Mouse (Mus musculus) right cerebral cortex, postnatal 10 days (tissue): ENCODE results near the gene Thoc5.

Experiments used
- DNase-seq, 2 experiments: peaks; one replicate each; pipeline ENCODE4 v3.0.0; 2021; ENCODE audit warnings: low spot score in 2 of 2

Thoc5 gene

GRCm38 (mm10) chr11:4906231-4906630 is 11.1 kb downstream of the Thoc5 start:
- DNase-seq: no peak

DNA sequence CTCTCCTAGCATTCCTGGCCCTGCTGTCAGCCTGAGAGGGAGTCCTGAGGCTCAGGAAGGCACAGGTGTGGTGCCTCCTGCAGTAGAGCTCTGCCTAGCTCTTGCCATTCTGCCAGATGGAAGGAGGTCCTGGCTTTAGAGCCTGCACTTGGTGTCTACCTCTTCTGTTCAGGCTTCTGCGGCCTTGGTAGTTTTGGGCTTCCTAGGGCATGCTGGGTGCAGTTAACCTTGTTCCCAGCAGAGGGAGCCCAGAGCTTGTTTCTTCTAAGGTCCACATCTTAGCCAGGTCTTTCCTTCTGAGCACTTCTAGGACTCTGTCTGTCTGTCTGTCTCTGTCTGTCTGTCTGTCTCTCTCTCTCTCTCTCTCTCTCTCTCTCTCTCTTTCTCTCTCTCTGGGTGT is 20.9 kb downstream of the Thoc5 start:
- peak; percentile 60 to 77 for DNase-seq

DNA sequence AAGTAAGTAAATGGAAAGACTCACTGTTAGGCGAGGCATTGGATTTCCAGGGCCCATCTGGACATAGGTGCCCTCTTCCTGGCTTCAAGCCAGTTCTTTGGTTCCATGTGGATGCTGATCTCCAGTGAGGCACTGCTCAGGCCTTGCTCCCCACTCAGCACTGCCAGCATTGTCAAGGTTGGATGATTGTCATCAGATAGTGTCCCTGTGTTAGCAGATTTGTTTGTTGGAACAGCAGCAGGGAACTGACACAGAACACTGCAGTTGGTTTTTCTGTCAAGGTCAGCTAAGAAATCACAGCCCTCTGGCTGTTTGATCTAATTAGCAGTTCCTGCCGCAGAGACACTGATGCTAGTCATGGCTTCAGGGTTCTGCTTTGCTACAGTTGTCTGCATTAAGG is 26.2 kb downstream of the Thoc5 start:
- no peak for DNase-seq

DNA sequence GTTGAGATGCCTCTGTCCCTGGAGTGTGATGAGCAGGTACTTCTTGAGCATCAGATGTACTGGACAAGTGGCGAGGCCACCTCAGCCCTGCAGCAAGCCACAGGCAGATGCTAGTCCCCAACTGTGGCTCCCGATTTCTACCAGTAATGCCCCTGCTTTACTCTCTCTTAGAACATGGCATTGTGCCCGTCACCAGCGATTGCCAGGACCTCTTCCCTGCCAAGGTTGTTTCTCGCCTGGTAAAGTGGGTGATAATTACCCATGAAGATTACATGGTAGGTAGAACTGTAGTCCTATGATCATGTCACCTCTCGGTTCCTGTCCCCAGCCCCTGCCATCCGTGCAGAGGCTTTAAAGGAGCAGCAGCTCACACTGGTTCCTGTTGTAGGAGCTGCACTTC is 26.6 kb downstream of the Thoc5 start:
- no peak for DNase-seq

- no peak for DNase-seq
Observed at GRCm38 (mm10) chr11:4927224-4927623, 32.1 kb downstream of the Thoc5 start.

GRCm38 (mm10) chr11:4931009-4931601 is 36.0 kb downstream of the Thoc5 start:
- peak in 1 of 2 experiments; percentile 51 for DNase-seq

DNA sequence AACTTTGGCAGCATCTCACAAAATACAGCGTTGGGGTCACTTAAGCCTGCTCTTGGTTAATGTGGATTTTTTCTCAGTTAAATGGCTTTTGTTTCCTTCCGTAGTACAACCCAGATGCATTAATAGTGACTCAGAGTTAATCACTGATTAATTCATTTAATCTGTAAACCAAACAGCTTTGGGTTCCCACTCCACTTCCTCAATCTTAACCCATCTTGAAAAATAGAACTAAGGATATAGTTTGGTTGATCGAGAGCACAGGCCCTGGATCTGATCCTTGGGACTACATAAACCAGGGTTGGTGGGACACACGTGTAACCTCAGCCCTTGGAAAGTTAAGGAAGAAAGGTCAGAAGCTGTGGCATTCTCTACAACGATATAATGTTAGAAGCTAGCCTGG is 41.1 kb downstream of the Thoc5 start:
- no peak for DNase-seq

DNA sequence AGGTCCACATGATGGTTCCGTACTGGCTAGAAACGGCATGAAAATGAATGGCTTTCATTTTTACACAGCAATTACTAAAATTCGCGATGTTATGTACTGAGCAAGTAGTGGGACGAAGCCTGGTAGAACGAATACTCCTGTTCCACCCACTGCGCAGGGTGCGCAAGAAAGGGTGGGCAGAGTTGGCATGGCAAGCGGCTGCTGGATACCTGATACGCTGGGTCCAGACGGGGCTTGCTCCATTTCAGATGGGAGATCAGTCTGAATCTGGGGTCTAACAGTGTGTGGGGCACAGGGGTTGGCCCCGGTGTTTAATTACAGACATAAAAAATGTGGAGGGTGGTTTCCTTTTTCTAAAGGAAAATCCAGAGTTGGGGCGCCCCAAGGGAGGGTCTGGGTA is 51.4 kb downstream of the Thoc5 start:
- DNase-seq: peak; percentile 37 to 53

DNA sequence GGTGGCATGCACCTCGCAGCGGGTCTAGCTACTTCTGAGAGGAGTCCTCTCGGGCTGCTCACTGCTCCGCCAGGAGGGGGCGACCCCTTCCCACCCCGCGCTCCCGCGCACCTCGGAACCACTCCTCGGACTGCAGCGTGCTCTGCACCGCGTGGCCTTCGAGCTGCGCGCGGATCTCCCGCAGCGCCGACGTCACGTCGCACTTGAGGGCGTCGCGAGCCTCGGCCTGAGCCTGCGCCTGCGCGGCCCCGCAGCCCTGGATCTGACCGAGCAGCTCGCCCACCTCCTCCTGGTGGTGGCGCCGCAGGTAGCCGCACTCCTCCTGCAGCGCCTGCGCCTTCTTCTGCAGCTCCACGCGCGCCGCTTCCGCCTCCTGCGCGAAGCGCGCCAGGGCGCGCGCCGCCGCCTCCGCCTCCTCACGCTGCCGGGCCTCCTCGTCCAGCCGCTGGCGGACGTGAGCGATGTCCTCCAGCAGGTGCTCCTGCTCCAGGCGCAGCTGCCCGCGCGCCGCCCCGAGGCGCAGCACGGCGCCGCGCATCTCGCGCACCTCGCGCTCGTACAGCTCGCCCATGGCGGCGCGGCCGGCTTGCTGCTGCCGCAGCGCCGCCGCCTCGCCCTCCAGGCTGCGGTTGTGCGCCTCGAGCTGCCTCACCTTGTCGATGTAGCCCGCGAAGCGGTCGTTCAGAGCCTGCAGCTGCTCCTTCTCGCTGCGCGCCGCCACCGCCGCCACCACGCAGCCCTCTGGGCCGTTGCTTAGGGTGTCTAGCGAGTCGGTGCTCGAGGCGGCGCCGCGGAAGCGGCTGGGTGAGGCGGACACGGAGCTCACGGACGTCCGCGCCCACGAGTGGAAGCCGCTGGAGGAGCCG is 52.1 kb downstream of the Thoc5 start:
- DNase-seq: peak; percentile 93 to 95

GRCm38 (mm10) chr11:4947813-4948174 is 52.7 kb downstream of the Thoc5 start, which contains the start of gene Nefh:
Gene Nefh (minus strand): TSS chr11:4948064.
- peak in 1 of 2 experiments; percentile 46 for DNase-seq

GRCm38 (mm10) chr11:4948792-4949191 is 53.7 kb downstream of the Thoc5 start:
- DNase-seq: no peak

GRCm38 (mm10) chr11:4949256-4950044 is 54.3 kb downstream of the Thoc5 start:
- peak; percentile 55 to 56 for DNase-seq

DNA sequence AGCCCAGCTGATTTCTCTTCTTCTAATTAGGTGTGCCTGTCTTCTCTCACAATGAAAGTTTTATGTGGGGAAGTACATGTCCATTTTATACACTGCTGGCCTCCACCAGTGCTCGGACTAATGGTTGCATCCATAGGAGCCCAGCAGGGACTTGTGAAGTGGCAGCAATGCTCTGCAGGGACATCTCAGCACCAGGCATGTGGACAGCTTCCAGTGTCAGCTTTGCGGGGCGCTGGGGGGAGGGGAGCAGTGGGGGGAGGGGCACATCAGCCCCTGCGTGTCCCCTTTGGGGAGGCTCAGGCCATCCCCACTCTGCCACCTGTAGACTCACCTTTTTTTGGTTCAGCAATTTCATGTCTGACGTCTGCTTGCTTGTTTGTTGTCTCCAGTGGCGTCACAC is 58.3 kb downstream of the Thoc5 start:
- DNase-seq: no peak

GRCm38 (mm10) chr11:4953918-4954317 is 58.8 kb downstream of the Thoc5 start:
- no peak for DNase-seq

GRCm38 (mm10) chr11:4963099-4963808 is 68.1 kb downstream of the Thoc5 start:
- DNase-seq: no peak

GRCm38 (mm10) chr11:4966325-4966724 is 71.2 kb downstream of the Thoc5 start:
- DNase-seq: no peak

DNA sequence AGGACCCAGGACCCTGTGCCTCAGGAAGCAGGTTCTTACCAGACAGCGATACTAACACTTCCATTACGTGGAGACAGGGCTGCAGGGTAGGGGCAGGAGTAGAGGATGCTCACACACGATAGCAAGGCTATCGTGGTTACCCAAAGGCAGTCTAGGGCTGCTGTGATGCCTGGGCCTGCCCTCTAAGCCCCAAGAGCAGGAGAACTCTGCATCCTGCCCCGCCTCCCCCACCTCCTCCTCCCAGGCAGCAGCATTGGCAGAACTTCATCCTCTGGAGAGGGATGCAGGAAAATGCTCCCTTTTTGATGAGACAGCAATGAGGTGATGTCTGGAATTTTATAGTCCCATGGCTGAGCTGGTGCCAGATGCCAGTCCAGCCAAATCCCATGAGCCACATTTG is 71.8 kb downstream of the Thoc5 start:
- no peak for DNase-seq

DNA sequence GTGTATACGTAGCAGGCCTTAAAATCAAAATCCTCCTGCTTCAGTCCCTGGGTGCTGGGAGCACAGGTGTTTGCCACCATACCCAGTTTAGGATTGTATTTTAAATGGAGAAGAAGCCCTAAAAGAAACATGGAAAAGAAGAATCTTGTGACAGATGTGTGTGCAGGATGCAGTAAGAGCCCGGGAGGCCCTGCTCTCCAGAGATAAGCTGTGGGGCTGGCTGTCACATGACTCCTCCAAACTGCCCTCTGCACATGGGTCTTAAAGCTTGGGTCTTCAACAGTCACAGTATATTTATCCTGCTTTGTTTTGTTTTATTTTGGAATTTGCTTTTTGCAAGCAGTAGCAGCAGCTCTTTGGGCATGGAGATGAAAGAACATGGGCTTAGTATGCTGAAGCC is 72.4 kb downstream of the Thoc5 start:
- no peak for DNase-seq

DNA sequence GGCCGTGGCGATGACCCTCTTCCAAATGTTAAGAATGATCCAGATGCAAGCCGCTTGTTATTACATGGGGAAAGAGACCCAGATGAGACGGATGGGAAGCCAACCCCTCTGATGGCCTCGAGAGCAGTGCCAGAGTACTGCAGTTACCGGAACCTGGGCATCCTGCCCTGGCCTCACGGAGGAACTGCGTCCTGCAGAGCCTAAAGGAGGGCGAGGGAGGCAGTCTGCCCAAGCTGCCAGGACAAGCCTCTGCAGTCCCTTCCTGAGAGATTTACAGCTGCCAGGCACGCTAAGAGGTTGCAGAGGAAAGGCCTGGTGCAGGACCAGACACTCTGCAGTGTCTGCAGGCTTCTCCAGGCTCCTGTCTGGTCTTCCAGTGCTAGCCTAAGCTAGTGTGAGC is 73.3 kb downstream of the Thoc5 start:
- DNase-seq: no peak

- peak; percentile 64 to 68 for DNase-seq
Observed at GRCm38 (mm10) chr11:4972967-4973870, 78.1 kb downstream of the Thoc5 start.

- DNase-seq: no peak
Observed at GRCm38 (mm10) chr11:4973871-4974256, 78.7 kb downstream of the Thoc5 start.
